Mouse (Mus musculus): Measurements from ENCODE around the gene Lypla2.
"Not testable (repeated sequence)": the region's sequence is repeated elsewhere in the genome, so short reads cannot be mapped to it uniquely, and the experiment has no call there.

Gene Lypla2

DNA sequence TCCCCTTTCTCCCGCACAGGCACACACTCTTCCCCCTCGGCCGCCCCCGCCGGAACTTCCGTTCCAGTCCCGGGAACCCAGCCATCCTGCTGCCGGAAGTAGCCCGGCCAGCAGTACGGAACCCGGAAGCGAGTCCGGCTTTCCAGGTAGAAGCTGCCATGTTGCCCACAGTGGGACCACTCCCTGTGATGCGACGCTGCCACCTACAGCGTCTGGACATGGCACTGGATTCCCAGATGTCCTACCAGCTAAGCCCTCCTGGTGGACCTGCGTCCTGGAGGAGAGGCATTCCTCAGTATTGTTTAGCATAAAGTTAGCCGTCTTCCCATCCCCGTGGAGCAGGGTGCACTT lies at the start of gene Lypla2:
TSS of gene Lypla2 (minus strand) at position 71 of the 351 bp plus-strand sequence.
- DNase-seq, result peak; percentile 61 to 65

DNA sequence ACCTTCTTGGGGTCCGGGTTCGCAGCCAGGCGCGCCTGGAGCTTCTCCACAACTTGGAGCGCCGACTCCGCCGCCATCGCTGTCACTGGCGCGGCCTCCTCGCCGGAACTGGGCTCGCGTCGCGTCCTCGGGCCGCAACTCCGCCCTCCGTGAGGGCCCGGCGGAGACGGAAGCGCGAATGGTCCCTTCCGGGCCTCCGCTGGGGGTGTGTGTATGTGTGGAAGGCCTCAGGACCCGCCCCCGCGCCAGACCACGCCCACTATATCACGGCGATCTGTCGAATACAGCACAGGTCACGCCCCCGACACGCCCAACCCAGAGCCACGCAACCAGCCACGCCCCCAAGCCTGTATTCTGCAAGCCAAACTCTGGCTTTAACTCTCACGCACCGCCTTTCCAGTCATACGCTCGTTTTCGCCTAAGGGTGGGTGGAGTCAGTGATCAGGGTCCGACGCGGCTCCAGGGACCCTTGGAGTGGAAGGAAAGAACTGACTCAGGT lies 49.2 kb upstream of the Lypla2 start, which contains the start of gene Eloa:
TSS of gene Eloa (minus strand) at position 215 of the 499 bp plus-strand sequence.
- DNase-seq, result peak; percentile 100

DNA sequence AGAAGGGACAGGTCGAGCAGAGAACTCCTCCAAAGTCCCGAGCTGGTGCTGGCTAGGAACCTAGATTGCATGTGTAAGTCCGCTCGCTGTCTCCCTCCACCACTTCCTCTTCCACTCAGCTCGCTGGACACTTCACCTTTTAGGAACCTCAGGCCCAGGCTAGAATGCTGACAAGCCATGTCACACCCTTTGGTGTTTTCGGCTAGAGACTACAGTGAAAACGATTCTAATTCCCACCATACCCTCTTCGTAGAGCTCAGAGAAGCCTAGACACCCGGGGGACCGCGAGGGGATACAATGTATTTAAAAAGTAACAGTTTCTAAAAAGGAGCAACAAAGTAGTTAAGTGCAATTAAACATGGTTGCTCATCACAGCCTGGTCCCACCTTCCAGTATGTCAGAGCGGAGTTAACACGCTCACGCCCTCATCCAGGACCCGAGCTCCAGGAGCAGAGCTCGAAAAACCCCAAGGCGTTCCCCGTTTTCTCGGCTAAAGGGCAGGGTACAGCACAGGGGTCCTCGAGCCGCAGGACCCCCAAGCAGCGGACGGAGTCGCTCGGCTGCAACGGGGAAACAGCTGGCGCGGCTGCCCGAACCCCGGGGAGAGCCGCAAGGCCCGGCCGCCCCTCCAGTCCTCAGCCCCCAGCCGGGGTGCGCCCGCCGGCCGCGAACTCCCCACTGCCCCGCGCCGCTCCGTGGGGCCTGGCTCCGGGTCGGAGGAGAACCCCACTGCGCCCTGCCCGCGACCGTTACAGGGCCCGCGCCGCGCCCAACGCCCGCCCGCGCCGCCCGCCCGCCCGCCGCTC lies 48.5 kb upstream of the Lypla2 start:
- DNase-seq, result no peak

DNA sequence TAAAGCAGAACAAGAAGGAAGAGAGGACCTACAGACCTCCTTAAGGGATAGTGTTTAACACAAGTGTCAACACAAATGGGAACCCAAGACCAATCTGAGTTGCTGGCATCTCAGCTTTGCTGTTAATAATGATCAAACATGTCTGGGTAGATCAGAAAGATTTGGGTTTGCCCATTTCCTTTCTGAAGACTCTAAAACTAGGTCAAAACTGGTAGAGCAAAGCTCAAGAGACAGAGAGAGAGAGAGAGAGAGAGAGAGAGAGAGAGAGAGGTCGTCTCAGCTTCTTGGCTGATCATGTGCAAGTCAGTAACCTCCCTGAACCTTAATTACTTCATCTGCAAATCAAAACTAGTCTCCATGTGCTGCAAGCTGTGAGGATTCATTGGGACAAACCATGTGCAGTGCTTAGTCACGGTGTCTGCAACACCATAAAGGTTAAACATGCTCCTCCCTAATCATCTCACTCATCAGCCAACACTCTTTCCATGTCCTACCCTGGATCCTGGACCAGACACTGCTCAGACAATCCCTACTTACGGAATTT lies 43.7 kb upstream of the Lypla2 start:
- DNase-seq, result no peak

DNA sequence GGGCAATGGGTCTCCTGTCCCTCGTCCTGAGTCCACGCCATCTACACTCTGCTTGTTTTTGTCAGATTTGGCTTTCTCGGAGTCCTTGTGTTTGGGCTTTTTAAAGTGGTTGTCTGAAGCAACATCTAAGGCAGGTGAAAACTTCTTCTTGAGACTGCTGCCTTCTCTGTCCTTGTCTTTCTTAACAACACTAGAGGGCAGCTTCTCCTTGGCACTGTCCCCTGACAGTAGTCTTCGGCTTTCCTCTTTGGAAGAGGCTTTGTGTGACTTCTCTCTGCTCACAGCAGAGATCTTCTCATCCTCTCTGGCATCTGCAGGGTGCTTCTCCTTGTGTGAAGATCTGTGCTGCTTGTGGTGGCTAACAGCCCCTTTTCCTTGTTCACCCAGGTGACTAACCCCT lies 38.2 kb upstream of the Lypla2 start:
- no peak for DNase-seq

DNA sequence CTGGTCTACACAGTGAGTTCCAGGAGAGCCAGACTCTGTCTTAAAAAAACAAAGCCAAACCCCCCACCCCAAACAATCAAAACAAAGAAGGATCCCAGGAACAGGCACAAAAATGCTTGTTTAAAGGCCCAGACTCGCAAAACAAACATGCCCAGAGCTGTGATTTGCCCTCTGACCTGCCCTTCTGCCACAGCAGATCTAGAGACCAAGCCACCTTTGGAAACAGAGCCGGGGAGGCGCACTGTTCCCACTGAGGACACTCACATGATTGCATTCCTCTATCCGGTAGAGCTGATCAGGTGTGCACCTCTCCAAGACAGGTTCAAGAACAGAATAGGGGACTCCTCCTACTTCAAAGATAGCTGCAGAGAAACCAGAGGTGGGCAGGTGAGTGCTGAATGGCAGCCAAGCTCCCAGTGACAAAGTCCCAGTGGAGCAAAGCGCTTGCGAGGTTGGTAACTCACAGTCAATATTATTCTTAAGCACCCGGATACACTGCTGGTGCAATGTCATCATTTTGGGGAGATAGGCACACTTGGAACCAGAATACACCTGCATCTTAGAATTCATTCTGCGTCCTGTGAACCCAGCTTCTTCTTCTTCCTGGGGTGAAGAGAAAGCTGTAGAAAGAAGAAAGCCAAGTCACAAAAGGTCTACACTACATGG lies 36.5 kb upstream of the Lypla2 start:
- DNase-seq, result no peak

DNA sequence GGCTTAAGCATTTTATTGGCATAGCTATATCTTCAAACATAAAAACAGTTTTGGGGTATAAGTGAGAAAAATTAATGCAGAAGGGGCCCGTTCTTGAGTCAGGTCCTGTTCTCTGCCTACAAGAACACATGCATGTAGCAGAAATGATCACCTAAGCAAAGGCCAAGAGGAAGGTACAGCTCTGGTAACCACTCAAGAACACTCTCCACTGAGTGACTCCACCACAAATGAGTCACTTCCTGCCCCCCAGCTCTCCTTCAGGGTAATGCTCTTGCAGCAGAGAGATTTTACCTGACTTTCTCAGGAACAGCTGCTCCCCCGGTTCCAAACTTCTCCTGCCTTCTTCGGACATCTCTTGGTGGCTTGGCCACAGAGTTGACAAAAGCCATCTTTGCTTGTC lies 34.4 kb upstream of the Lypla2 start:
- no peak for DNase-seq

DNA sequence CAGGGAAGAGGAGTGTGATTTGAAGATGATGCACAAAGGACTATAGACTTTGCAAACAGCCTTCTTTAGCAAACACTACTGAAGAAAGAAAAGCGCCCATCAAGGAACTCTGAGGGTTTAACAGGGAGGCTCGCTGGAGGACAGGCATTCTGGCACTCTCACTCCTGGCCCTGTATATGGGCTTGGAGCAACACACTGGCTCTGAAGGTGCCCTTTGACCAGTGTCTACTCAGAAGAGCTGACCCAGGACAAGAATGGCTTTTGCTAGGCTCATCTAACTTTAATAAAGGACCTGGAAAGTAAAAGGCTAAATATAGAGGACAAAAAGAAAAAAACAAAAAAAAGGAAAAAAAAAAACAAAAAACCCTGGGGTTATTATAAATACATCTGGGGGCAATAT lies 32.5 kb upstream of the Lypla2 start:
- DNase-seq, result no peak

DNA sequence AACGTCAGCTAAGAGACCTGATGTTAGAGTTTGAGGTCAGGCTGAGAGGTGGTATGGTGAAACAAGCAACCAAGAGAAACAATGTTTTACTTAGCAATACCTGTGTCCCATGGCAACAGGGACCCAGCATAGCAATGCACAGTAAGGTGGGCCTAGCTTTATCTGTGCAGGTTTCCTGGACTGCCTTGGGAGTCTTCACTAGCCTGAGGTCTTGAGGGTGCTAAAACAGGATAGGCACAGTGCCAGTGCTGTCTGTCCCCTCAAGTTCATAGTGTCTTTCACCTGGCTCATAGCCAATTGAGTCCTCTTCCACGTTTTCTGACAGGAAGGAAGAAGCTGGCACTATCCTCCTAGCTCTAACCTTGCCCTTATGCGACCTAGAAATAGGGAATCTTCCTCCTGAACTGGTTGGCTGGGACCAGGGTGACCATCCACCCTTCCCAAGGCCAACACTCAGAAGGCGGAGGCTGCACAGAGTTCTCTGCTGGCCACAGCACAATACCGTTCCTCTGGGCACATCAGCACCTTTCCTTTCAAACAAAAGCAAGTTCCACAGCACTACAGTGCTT lies 31.8 kb upstream of the Lypla2 start:
- no peak for DNase-seq

DNA sequence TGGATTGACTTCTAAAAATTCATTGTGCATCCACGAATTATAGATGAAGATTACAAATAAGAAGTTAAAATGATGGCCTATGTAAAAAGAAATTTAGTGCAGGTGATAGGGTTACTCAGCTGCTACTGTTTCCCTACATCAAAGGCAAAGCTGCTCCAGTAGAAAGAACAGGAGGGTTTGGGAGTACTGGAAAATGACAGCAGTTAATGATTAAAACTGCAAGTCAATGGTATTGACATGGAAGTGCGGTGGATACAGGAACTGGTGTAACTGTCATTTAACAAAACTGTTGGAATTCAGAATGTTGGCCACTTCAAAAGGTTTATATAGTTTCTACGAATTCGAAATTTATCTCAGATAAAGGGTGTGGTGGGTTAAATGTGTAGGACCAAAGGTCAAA lies 22.7 kb upstream of the Lypla2 start:
- no peak for DNase-seq

DNA sequence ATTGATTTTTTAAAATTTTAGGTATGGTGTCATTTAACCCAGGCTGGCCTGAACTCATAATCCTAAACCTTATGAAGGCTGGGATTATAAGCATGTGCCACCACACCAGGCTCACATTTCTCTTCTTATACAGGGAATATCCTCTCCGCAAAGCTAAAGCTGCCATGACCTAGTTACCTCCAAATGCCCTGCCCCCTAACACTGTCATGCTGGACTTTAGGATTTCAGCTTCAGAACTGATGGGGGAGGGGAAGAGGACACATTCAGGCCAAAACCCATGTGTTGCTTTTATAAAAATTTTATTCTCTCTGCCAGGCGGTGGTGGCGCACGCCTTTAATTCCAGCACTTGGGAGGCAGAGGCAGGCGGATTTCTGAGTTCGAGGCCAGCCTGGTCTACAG lies 21.5 kb upstream of the Lypla2 start:
- no peak for DNase-seq

DNA sequence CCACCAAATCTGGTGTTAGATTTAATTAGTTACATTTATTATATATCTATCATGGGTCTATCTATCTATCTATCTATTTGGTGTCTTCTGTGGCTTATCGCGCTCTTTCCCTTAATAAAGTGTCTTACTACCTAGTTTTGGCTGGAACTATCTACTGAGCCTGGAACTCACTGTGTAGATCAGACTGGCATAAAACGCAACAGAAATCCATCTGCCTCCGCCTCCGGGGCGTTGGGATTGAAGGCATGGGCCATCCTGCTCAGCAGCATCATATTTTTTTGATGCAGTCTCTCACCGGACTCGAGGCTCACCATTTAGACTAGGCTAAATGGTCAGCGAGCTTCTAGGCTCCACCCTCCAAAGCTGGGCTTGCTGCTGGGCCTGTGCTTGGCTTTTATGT lies 15.3 kb upstream of the Lypla2 start:
- no peak for DNase-seq

DNA sequence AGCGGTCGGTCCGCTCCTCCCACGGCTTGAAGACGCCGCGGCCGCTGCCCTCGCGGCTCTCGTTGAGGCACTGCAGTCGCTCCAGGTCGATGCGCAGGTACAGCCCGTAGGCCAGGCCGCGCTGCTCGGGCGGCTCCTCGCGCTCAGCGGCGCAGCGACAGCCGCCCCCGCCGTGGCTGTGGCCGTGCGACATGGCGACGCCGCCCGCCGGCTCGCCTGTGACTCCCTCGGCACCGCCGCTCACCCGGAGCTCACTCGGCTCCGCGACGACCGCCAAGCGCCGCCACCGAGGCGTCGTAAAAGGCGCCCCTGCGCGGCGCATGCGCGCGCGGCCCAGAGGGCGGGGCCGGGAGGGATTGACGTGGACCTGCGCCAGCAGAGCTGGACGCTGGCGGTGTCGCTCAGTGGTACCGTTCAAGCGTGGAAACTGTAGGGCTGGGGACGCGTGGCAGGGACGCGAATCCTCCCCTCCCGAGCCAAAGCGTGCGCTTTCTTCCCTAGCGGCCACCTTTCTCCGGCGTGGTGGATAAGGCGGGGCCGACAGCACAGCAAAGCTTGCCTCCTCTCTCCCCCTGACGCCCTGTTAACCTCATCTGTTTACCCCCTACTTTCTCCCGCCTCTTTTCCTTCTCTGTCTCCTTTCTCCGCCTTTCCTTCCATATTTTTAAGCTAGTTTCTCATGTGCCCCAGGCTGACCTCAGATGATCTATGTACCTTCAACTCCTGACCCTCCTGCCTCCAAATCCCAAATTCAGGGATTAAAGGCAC lies 14.7 kb upstream of the Lypla2 start, which contains the start of gene Pithd1:
TSS of gene Pithd1 (minus strand) at position 322 of the 768 bp plus-strand sequence.
- peak; percentile 96 for DNase-seq

DNA sequence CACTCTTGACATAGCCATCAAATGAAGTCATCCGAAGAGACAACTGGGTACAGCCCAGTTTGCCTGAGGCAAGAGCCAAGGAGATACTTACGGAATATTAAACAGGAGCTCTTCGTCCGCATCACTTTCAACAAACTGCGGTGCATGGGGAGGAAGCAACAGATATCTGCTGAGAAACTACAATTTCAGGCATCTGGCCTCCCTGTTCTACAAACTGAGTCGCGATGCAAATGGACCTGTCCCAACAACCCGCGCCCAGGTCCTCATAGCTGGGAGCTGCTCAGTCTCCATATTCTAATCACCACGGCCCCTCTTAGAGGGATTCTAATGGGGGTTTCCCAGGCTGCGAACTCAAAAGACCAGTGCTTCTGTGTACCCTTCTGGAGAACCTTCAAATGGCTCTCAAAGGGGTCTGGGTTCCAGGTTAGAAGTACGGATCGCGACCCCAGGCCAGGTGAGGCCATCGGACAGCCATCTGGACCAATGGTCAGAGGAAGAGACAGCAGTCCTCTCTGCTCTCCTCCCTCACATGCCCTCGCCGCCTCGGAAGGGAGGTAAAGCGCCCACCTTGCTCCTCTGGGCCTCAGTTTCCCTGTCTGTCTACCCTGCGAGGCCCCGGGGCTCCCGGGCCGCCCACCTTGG lies 14.0 kb upstream of the Lypla2 start:
- peak; percentile 21 to 26 for DNase-seq

DNA sequence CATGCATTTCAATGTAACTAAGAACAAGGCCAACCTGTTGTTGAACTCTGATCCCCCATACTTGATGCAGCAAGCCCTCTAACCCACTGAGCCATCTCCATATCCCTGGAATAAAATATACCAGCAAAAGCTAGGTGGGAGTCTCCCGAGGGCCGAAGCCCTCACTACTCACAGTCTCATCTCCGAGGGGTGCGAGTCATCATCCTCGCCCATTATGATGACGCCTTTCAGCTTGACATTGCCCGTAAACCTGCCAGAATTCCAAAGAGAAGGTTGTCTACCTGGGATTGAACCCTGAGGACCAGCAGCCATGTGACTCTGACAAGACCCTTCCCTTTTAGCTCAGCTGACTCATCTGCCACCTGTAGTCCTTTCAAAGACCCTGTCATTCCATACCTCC lies 13.3 kb upstream of the Lypla2 start:
- DNase-seq, result no peak

DNA sequence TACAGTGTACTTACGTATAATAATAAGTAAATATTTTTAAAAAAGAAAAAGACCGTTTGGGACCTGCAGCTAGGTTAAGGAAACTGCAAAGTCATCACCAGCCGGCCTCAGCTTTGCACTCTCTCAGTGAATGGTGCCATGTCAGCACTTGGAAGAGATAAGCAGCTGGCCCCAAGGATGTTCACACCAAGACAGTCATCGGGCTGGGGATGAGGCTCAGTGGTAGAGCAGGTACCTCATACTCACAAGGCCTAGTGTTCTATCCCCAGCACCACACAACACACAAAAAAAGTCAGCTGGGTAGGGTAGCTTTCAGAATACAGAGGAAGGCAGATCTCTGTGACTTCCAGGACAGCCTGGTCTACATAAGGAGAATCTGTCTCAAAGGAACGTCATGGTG lies 12.8 kb upstream of the Lypla2 start:
- DNase-seq, result no peak

DNA sequence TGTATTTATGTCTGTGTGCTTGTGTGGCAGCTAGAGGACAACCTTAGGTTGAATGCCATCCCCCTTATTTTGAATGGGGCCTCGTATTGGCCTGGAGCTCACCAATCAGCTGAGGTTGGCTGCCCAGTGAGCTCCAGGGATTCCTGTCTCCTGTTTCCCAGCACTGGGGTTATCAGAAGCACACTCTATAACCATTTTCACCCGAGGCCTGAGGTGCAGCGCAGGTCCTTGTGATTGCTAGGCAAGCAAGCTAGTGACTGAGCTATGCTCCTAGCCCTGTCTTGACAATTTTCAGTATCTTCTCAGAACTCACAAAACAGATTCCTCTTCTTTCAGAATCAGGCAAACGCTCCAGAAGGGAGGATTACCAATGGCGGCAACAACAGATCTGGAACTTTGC lies 12.1 kb upstream of the Lypla2 start:
- no peak for DNase-seq

DNA sequence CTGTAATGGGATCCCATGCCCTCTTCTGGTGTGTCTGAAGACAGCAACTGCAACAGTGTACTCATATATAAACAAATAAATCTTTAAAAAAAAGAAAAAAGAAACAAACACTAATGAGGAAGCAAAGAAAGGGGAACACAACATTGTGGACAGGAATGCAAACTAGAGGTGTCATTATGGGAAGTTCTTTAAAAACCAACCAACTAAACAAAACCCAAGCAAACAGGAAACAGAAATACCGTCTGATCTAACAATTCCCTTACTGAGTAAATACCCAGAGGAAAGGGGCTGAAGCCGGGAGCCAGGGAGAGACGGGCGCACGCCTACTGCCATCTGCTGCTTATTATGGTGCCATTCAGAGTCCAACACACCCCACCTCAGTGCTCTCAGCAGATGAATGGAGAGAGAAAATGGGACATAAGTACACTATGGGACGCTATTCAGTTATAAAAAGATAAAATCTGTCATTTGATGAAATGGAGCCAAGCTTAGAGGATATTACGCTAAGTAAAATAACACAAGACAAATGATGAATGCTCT lies 9.2 kb upstream of the Lypla2 start:
- peak; percentile 29 to 35 for DNase-seq

DNA sequence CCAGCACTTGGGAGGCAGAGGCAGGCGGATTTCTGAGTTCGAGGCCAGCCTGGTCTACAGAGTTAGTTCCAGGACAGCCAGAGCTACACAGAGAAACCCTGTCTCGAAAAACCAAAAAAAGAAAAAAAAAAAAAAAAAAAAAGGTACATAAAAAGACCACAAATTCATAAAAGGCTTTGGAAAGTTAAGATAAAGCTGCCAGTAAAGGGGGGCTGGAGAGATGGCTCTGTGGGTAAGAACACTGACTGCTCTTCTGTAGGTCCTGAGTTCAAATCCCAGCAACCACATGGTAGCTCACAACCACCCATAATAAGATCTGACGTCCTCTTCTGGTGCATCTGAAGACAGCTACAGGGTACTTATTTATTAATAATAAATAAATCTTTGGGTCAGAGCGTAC lies 7.8 kb upstream of the Lypla2 start:
- not testable (repeated sequence) for DNase-seq

DNA sequence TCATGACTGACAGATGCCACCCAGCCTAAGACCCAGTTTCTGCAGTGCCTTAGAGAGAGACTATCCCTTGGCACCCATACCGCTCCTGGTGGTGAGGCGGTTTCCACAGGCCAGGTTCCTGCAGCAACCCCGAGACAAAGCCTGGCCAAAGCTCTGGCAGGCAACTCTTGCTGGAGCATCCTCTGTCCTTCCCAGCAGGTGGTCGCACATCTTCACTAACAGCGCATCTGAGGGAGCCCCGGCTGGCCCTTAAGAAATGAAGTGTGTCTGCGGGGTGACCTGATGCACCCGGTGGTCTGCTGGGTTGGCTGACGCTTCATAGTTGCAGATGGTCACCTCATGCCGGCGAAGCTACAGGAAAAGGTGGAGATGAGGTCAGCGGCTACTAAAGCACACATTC lies 3.7 kb upstream of the Lypla2 start:
- DNase-seq, result no peak

DNA sequence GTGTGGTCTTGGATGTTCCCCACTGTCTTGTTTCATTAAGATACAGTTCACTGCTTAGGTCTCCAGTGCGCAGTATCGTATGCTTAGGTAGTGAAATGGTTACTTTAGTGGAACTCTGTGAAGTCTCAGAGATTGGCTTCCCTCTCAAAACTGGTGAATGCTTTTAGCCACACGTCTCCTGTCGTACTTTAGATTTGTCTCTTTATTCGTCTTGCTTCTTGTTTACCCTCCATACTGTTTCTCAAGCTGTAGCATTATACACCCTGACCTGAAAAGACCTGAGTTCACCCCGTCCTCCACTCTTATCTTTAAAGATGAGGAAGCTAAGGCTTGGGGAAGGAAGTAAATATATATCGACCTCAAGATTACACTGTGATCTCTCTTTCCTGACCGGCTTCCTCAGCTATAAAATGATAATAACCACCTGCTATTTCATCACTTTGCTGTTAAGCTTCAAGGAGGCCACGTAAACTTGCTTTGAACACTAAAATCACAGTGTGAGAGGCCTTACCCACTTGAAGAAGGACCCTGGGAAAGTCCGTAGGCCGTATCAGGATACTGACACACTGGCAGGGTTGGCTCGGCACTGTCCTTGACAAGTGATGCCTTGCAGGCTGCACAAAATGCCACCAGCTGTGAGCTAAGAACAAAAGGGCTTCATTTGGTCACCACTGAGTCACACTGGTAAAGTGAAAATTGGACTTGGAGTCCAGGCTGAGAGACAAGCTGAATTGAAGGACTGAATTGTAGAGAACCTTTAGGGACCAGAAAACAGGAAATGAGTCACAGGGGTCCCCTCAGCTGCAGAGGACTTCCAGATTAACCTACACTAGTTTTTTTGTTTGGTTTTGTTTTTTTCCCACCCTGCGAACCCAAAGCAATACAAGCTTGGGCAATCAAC lies 735 bp upstream of the Lypla2 start:
- DNase-seq, result peak; percentile 37 to 48
